Mouse (Mus musculus): ENCODE data around the gene Tbc1d8b.

The Tbc1d8b gene

GRCm38 (mm10) chrX:139780988-139781387, 96.2 kb downstream of the Tbc1d8b start:
- DNase-seq, result no peak

- DNase-seq, result no peak
Measured at GRCm38 (mm10) chrX:139781563-139781962, 96.8 kb downstream of the Tbc1d8b start.

- DNase-seq, result no peak
Measured at GRCm38 (mm10) chrX:139782278-139783044, 97.7 kb downstream of the Tbc1d8b start, which contains the start of gene Ripply1. Gene Ripply1, minus strand, starts transcription at chrX:139782353.

- peak; percentile 43 for DNase-seq
Measured at GRCm38 (mm10) chrX:139783045-139783422, 98.2 kb downstream of the Tbc1d8b start.

GRCm38 (mm10) chrX:139785764-139786163, 101.0 kb downstream of the Tbc1d8b start:
- DNase-seq, result peak; percentile 19

- DNase-seq, result no peak
Measured at GRCm38 (mm10) chrX:139794072-139794845, 109.5 kb downstream of the Tbc1d8b start.

- no peak for DNase-seq
Measured at GRCm38 (mm10) chrX:139796037-139796436, 111.2 kb downstream of the Tbc1d8b start.

GRCm38 (mm10) chrX:139797875-139798274, 113.1 kb downstream of the Tbc1d8b start:
- peak; percentile 33 for DNase-seq

GRCm38 (mm10) chrX:139799953-139800352, 115.2 kb downstream of the Tbc1d8b start:
- DNase-seq, result no peak

GRCm38 (mm10) chrX:139800406-139800878, 115.6 kb downstream of the Tbc1d8b start, which contains the start of gene Cldn2:
Gene Cldn2, plus strand, starts transcription at chrX:139800828.
- DNase-seq, result peak; percentile 20
